Mouse (Mus musculus) hindbrain, embryonic 16.5 days (tissue): Measurements from ENCODE around the gene Sh2b2. TPM values are rescaled to one million over a fixed set of nuclear protein-coding genes. Genes with fewer than 3 reads are reported as not detected.

Source experiments
- ATAC-seq: fragments of 200-750 bp; cut with Nextera tagmentation; 2 replicates; pipeline ENCODE4 v1.8.0; 2017; ENCODE audit warnings: moderate TSS enrichment, moderate library complexity
- H3K27ac ChIP-seq: fragments of 300-500 bp; sonication (generic); 2 replicates; pipeline ENCODE4 v1.5.1; 2014; ENCODE audit warnings: low read depth, mild to moderate bottlenecking, control low read depth, low read length, moderate library complexity
- H3K27me3 ChIP-seq: fragments of 300-500 bp; sonication (generic); replicated peaks from 2 replicates; pipeline ENCODE4 v1.6.1; 2014; ENCODE audit warnings: low read length; ENCODE audit not compliant: control insufficient read depth, insufficient read depth
- H3K36me3 ChIP-seq: fragments of 300-500 bp; sonication (generic); 2 replicates; pipeline ENCODE4 v1.6.1; 2014; ENCODE audit warnings: mild to moderate bottlenecking, low read length, moderate library complexity, mixed read lengths; ENCODE audit not compliant: control insufficient read depth, insufficient read depth
- H3K4me1 ChIP-seq: fragments of 300-500 bp; sonication (generic); 2 replicates; pipeline ENCODE4 v1.6.1; 2014; ENCODE audit warnings: low read depth, low read length; ENCODE audit not compliant: control insufficient read depth, insufficient read depth
- H3K4me2 ChIP-seq: fragments of 300-500 bp; sonication (generic); 2 replicates; pipeline ENCODE4 v1.6.1; 2014; ENCODE audit warnings: mild to moderate bottlenecking, low read length, control low read depth, moderate library complexity
- H3K4me3 ChIP-seq: fragments of 300-500 bp; sonication (generic); 2 replicates; pipeline ENCODE4 v1.5.1; 2014; ENCODE audit warnings: mild to moderate bottlenecking, low read length, control low read depth, moderate library complexity
- H3K9ac ChIP-seq: fragments of 300-500 bp; sonication (generic); 2 replicates; pipeline ENCODE4 v1.6.1; 2014; ENCODE audit warnings: low read depth, mild to moderate bottlenecking, control low read depth, low read length, moderate library complexity
- H3K9me3 ChIP-seq: fragments of 300-500 bp; sonication (generic); 2 replicates; pipeline ENCODE4 v1.6.1; 2014; ENCODE audit warnings: mild to moderate bottlenecking, low read length, moderate library complexity; ENCODE audit not compliant: control insufficient read depth
- WGBS: fragments of 180-500 bp; shearing (Covaris S2); extraction: QIAGEN DNeasy Blood & Tissue Kit; methylation state at CpG from one replicate; pipeline ENCODE4 v1.1.7; 2014; 5-methylcytosine and 5-hydroxymethylcytosine counted together
- polyA plus RNA-seq: library from polyadenylated mRNA; unstranded; fragments of >200 nt; fragmentation: Nextera tagmentation; extraction: Ambion mirVana; gene quantifications from 2 replicates; pipeline ENCODE4 v1.2.1, GENCODE M21; 2015

The Sh2b2 gene
- polyA plus RNA-seq, 1 experiment from 2014 or later: 19.4 TPM

DNA sequence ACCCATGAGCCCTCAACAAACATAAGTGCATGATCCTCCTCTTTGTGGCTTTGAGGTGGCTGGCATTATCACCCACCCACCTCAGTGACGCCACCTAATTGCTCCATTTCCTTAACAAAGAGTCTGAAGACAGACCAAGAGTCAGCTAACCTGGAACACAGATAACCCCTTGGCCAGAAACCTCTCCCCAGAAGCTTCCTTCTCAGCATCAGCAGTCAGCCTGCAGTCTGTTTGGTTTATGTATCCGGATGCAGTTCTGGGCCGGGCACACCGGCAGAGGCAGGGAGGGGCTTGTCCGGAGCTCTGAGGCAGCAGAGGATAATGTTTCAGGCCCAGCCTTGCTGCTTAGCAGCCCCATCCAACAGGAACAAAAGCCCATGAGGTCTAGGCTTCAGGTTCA, 66.8 kb downstream of the Sh2b2 start:
- H3K36me3 ChIP-seq: peaks cover 23% of the 10 kb centered on the region
- WGBS: 83% methylated on average over 5 of the region's 5 CpGs

DNA sequence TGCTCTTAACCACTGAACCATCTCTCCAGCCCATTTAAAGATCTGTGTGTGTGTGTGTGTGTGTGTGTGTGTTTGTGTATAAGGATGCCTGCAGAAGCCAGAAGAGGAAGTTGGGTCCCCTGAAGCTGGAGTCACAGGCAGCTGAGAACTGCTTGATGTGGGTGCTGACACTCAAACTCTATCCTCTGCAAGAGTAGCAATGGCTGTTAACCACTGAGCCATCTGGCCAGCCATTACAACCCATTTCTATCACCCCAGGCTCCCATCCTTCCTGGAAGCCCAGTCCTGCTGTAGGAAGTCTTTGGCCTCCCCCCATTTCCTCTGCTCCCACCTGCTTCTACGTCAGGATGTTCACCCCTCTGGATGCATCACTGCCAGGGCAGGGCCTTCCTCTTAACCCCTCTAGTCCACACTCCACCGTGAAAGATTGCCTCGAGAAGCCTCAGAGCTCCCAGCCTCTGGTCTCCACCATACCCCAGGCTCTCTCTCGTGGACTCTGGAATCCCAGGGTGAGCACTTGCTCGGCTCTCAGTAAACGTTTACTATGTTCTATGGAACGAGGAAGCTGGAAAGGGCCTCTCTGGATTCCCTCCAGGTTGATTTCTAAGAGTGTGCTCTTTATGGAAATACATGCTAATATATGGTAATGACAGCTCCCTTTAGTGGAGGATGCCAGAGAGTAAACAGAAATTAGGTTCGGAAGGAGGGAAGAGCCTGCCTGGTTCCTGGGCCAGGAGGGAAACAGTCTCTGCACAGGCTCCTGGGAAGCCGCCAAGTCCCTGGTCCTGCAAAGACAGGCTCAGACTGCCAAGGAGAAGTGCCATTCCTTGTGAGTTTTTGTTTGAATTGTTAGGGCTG, 72.5 kb downstream of the Sh2b2 start:
- Histone ChIP-seq H3K9ac (no peak overlapping the region), H3K4me2 (no peak overlapping the region), H3K4me1 (peaks cover 24% of the 10 kb centered on the region), H3K36me3 (peaks cover 10% of the 10 kb centered on the region; the same call in 1 of the 2 replicates), H3K9me3 (no peaks in the 10 kb centered on the region), H3K27ac (peak overlapping the region; percentile 11; the same call in 1 of the 2 replicates), H3K4me3 (no peak overlapping the region), H3K27me3 (no peaks in the 10 kb centered on the region)
- 0 out of 2 replicates have a peak, but pooled peaks have one; percentile 21 for ATAC-seq
- WGBS: 39% methylated on average over 9 of the region's 9 CpGs

More for the DNA sequence above, 66.8 kb downstream of the Sh2b2 start:
- H3K9me3 ChIP-seq: no peaks in the 10 kb centered on the region
- H3K9ac ChIP-seq: no peak overlapping the region
- H3K27ac ChIP-seq: no peak overlapping the region
- H3K4me1 ChIP-seq: no peaks in the 10 kb centered on the region
- H3K4me3 ChIP-seq: no peak overlapping the region
- no peak overlapping the region for H3K4me2 ChIP-seq
- H3K27me3 ChIP-seq: no peaks in the 10 kb centered on the region
- no peak for ATAC-seq

DNA sequence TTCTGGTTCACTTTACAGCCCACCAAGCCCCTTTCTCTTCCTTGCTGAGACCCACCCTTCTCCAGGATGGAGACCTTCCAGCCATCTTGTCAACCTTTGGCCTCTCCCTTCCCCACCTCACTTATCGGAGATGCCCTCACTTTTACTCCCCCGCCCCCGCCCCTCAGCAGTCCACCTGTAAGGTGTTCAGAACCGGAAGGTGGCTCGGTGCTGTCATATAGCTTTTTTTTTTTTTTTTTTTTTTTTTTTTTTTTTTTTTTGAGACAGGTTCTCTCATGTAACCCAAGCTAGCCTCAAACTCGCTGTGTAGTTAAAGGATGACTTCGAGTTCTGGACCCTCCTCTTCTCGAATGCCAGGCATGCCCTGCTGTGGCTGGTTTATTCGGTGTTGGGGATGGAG, 73.4 kb downstream of the Sh2b2 start:
- H3K9ac ChIP-seq: no peak overlapping the region
- peaks cover 24% of the 10 kb centered on the region for H3K4me1 ChIP-seq
- ATAC-seq: no peak
- H3K36me3 ChIP-seq: peaks cover 6% of the 10 kb centered on the region; the same call in 1 of the 2 replicates
- no peak overlapping the region for H3K4me2 ChIP-seq
- no peak overlapping the region for H3K27ac ChIP-seq
- H3K9me3 ChIP-seq: no peaks in the 10 kb centered on the region; the same call in 1 of the 2 replicates
- H3K4me3 ChIP-seq: no peak overlapping the region
- 81% methylated on average over 9 of the region's 9 CpGs for WGBS
- H3K27me3 ChIP-seq: no peaks in the 10 kb centered on the region

DNA sequence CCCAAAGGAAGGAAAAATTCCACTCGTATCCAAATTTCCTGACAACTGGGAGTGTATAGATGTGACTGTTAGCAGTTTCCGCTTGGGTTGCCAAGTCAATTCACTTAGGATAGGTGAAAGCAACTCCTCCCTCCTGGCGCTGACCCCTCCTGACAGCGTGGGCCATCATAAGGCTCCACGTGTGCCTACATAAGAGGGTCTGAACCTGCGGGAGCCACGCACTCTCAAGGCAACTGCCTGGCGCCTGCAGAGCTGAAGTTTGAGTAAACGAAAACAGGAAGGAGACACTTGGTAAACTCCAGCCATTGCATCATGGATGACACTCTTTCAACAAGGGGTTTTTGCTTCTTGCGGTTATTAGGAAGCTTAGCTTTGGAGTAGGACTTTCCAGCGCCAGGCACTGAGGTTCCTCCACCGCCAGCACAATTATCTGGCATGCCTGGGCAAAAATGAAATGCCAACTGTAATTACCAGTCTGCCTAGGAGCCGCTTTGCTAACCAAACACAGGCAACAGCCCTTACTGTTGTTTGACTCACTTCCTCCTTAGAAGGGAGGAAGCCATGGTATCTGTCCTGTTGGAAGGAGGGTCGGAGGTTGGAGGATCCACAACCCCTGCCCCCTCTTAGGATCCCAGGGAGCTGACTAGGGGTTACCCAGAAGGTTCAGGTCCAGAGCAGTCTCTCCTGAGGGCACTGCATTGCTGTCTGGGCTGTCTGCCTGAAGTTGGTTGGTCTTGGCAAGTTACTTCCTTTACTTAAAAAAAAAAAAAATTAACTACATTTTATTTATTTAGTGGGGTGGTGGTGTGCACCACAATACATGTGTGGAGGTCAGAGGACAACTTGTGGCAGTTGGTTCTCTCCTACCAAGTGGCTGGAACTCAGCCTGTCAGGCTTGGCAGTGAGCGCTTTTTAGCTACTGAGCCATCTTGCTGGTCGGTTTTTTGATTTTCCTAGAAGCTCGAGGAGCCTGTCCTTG, 74.7 kb downstream of the Sh2b2 start:
- H3K9me3 ChIP-seq: no peaks in the 10 kb centered on the region; the same call in 1 of the 2 replicates
- WGBS: 34% methylated on average over 17 of the region's 17 CpGs
- peak overlapping the region; percentile 70 for H3K4me3 ChIP-seq
- H3K9ac ChIP-seq: peak overlapping the region; percentile 83; the same call in 1 of the 2 replicates
- H3K27me3 ChIP-seq: no peaks in the 10 kb centered on the region
- H3K27ac ChIP-seq: peak overlapping the region; percentile 87
- peak overlapping the region; percentile 90 for H3K4me2 ChIP-seq
- peaks cover 3% of the 10 kb centered on the region; the same call in 1 of the 2 replicates for H3K36me3 ChIP-seq
- ATAC-seq: no peak
- H3K4me1 ChIP-seq: peaks cover 24% of the 10 kb centered on the region

DNA sequence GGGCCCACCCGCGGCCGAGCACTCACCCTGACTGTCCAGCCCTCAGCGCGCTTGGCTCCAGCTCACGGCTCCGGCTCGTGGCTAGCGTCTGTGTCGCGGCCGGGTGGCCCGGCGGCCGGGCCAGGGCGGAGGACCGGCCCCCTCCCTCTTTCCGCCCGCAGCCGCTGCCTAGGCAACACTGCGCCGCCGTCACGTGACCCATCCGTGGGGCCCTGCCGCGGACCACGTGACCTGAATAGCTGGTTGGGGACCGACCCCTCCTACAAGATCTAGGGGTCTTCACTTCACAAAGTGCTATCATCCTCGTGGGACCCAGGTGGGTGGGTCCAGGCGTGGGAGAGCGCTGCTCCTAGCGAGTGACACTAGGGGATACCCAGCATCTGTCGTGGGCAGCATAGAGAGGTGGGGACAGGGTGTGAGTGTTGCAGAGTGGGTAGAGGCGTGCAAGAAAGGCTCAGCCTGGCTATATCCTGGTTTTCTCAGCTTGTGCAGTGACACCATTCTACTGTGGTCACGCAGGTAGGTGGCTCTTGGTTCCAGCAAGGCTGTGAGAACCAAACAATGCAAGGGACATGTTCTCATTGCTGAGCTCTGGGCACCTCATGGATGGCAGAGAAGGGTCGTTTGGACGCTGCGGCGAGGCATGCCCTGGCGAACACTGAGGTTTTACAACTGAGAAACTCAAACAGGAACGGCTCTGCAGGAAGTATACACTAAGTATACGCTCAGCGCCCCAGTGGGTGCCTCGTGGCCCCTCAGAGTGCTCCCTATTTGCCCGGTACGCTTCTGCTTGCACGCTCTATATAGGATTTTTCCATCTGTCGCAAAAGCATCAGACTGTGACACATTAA, 75.6 kb downstream of the Sh2b2 start, which contains the start of gene Orai2:
Gene Orai2, minus strand, starts transcription at position 202 of the 851 bp plus-strand sequence.
- Histone ChIP-seq H3K4me2 (peak within 1 kb of the TSS; percentile 90), H3K9ac (peak within 1 kb of the TSS; percentile 83), H3K4me3 (peak within 1 kb of the TSS; percentile 70), H3K36me3 (peaks cover 3% of the 10 kb centered on the region; the same call in 1 of the 2 replicates), H3K27me3 (no peaks in the 10 kb centered on the region), H3K27ac (peak within 1 kb of the TSS; percentile 87), H3K9me3 (no peaks in the 10 kb centered on the region; the same call in 1 of the 2 replicates), H3K4me1 (peaks cover 24% of the 10 kb centered on the region)
- 3% methylated on average over 46 of the region's 49 CpGs for WGBS
- ATAC-seq: peak; percentile 85

DNA sequence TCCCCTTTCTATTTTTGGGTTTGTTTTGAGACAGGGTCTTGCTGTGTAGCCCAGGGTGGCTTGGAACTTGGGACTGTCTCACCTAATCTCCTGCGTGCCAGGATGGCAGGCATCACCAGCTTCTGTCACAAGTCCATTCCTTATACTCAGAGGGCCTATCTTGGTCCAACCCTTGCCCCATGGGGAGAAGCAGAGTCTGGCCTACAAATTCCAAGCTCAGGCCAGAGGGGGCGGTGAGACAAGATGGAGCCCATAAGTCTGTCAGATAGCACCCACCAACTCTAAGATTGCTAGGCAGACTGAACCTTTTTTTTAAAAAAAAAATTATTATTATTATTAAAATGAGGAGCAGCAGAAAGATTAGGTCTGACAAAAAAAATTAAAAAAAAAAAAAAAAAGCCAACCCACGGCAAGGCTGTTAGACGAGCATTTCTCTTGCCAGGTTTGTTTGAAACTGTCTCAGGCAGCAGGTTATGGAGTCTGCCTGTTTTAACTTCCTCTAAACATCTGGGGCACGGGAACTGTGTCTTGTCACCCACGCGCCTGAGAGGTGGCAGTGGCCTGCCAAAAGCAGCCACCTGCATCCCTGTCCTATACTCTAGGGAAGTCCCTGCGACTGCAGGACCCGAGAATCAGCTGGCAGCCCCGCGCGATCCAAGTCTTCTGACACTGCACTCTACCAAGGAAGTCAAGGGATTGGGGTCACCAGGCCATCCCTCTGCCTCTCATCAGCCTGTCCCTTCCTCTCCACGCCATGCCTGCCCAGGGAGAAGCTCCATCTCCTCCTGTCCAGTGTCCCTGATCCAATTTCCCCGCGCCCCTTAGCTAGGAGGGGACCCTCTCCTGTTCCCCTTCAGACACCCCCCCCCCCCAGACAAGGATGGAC, 76.5 kb downstream of the Sh2b2 start:
- H3K9ac ChIP-seq: peak overlapping the region; percentile 83
- no peak; the same call in 1 of the 2 replicates for ATAC-seq
- no peaks in the 10 kb centered on the region for H3K27me3 ChIP-seq
- H3K4me1 ChIP-seq: peaks cover 24% of the 10 kb centered on the region
- H3K9me3 ChIP-seq: no peaks in the 10 kb centered on the region; the same call in 1 of the 2 replicates
- peak overlapping the region; percentile 90 for H3K4me2 ChIP-seq
- H3K27ac ChIP-seq: peak overlapping the region; percentile 87
- peaks cover 3% of the 10 kb centered on the region; the same call in 1 of the 2 replicates for H3K36me3 ChIP-seq
- WGBS: 10% methylated on average over 14 of the region's 15 CpGs
- H3K4me3 ChIP-seq: peak overlapping the region; percentile 70
